Mouse (Mus musculus): ENCODE measurements around the gene Gm28041. TPM values are rescaled to one million over a fixed set of nuclear protein-coding genes. Genes with fewer than 3 reads are reported as not detected.

Gm28041 gene
- 0.48 TPM for polyA plus RNA-seq (2014; fragmentation: Illumina TruSeq; extraction: RNeasy Lipid Tissue Mini Kit (QIAGEN cat#74804); ENCODE audit: low read depth, low replicate concordance)

GRCm38 (mm10) chr13:67375050-67375911, at the start of gene Gm28041, which contains the start of gene Zfp456:
Gm28041 (minus strand) TSS chr13:67375733.
Zfp456 (minus strand) TSS chr13:67375810.

GRCm38 (mm10) chr13:67421207-67421857, 45.8 kb upstream of the Gm28041 start, which contains the start of gene Zfp459:
Zfp459 (minus strand) TSS chr13:67421418.

GRCm38 (mm10) chr13:67399183-67399903, 23.8 kb upstream of the Gm28041 start, which contains the start of gene Zfp429:
Zfp429 (minus strand) TSS chr13:67399819.

GRCm38 (mm10) chr13:67360131-67360744, 15.3 kb downstream of the Gm28041 start, which contains the start of the genes Gm28044 and Zfp953:
Gm28044 (minus strand) TSS chr13:67360536.
Zfp953 (minus strand) TSS chr13:67360605.

GRCm38 (mm10) chr13:67332019-67332724, 43.4 kb downstream of the Gm28041 start, which contains the start of gene Zfp595:
Zfp595 (minus strand) TSS chr13:67332570.

GRCm38 (mm10) chr13:67305822-67306672, 69.5 kb downstream of the Gm28041 start, which contains the start of gene Zfp457:
Zfp457 (minus strand) TSS chr13:67306485.

Other genes with a start within 250 kb of the Gm28041 start
- 7.8 TPM for gene Rsl1, start 202.6 kb downstream of the Gm28041 start, polyA plus RNA-seq (2014; fragmentation: Illumina TruSeq; extraction: RNeasy Lipid Tissue Mini Kit (QIAGEN cat#74804); ENCODE audit: low read depth, low replicate concordance)
- gene Zfp455, start 181.2 kb downstream of the Gm28041 start, polyA plus RNA-seq (2014; fragmentation: Illumina TruSeq; extraction: RNeasy Lipid Tissue Mini Kit (QIAGEN cat#74804); ENCODE audit: low read depth, low replicate concordance) = 3.3 TPM
- gene Zfp458, start 97.3 kb downstream of the Gm28041 start, polyA plus RNA-seq (2014; fragmentation: Illumina TruSeq; extraction: RNeasy Lipid Tissue Mini Kit (QIAGEN cat#74804); ENCODE audit: low read depth, low replicate concordance) = 35.9 TPM
- 1.3 TPM for gene Zfp457, start 69.2 kb downstream of the Gm28041 start, polyA plus RNA-seq (2014; fragmentation: Illumina TruSeq; extraction: RNeasy Lipid Tissue Mini Kit (QIAGEN cat#74804); ENCODE audit: low read depth, low replicate concordance)
- gene Zfp595, start 43.2 kb downstream of the Gm28041 start, polyA plus RNA-seq (2014; fragmentation: Illumina TruSeq; extraction: RNeasy Lipid Tissue Mini Kit (QIAGEN cat#74804); ENCODE audit: low read depth, low replicate concordance) = 10.1 TPM
- gene Gm28044, start 15.2 kb downstream of the Gm28041 start, polyA plus RNA-seq (2014; fragmentation: Illumina TruSeq; extraction: RNeasy Lipid Tissue Mini Kit (QIAGEN cat#74804); ENCODE audit: low read depth, low replicate concordance) = 2.2 TPM
- gene Zfp953, start 15.1 kb downstream of the Gm28041 start, polyA plus RNA-seq (2014; fragmentation: Illumina TruSeq; extraction: RNeasy Lipid Tissue Mini Kit (QIAGEN cat#74804); ENCODE audit: low read depth, low replicate concordance) = 5.3 TPM
- 1.2 TPM for gene Zfp456, start 77 bp upstream of the Gm28041 start, polyA plus RNA-seq (2014; fragmentation: Illumina TruSeq; extraction: RNeasy Lipid Tissue Mini Kit (QIAGEN cat#74804); ENCODE audit: low read depth, low replicate concordance)
- gene Zfp429, start 24.1 kb upstream of the Gm28041 start, polyA plus RNA-seq (2014; fragmentation: Illumina TruSeq; extraction: RNeasy Lipid Tissue Mini Kit (QIAGEN cat#74804); ENCODE audit: low read depth, low replicate concordance) = 2.6 TPM
- gene Zfp459, start 45.7 kb upstream of the Gm28041 start, polyA plus RNA-seq (2014; fragmentation: Illumina TruSeq; extraction: RNeasy Lipid Tissue Mini Kit (QIAGEN cat#74804); ENCODE audit: low read depth, low replicate concordance) = 1.3 TPM
- gene Zfp874a, start 75.9 kb upstream of the Gm28041 start, polyA plus RNA-seq (2014; fragmentation: Illumina TruSeq; extraction: RNeasy Lipid Tissue Mini Kit (QIAGEN cat#74804); ENCODE audit: low read depth, low replicate concordance) = 8.6 TPM
- 4.4 TPM for gene Zfp874b, start 108.5 kb upstream of the Gm28041 start, polyA plus RNA-seq (2014; fragmentation: Illumina TruSeq; extraction: RNeasy Lipid Tissue Mini Kit (QIAGEN cat#74804); ENCODE audit: low read depth, low replicate concordance)
- gene Zfp58, start 124.8 kb upstream of the Gm28041 start, polyA plus RNA-seq (2014; fragmentation: Illumina TruSeq; extraction: RNeasy Lipid Tissue Mini Kit (QIAGEN cat#74804); ENCODE audit: low read depth, low replicate concordance) = 52.5 TPM
- gene Gm26965, start 150.4 kb upstream of the Gm28041 start, polyA plus RNA-seq (2014; fragmentation: Illumina TruSeq; extraction: RNeasy Lipid Tissue Mini Kit (QIAGEN cat#74804); ENCODE audit: low read depth, low replicate concordance) = not detected
- 31.5 TPM for gene Zfp87, start 150.4 kb upstream of the Gm28041 start, polyA plus RNA-seq (2014; fragmentation: Illumina TruSeq; extraction: RNeasy Lipid Tissue Mini Kit (QIAGEN cat#74804); ENCODE audit: low read depth, low replicate concordance)
- 32.6 TPM for gene Zfp748, start 178.1 kb upstream of the Gm28041 start, polyA plus RNA-seq (2014; fragmentation: Illumina TruSeq; extraction: RNeasy Lipid Tissue Mini Kit (QIAGEN cat#74804); ENCODE audit: low read depth, low replicate concordance)
- gene Zfp729b, start 234.0 kb upstream of the Gm28041 start, polyA plus RNA-seq (2014; fragmentation: Illumina TruSeq; extraction: RNeasy Lipid Tissue Mini Kit (QIAGEN cat#74804); ENCODE audit: low read depth, low replicate concordance) = 11.3 TPM

All from testis, adult 10 weeks (tissue).